Mouse (Mus musculus) kidney, embryonic 16.5 days (tissue): ENCODE results near the gene Tas2r143. TPM values are rescaled to one million over a fixed set of nuclear protein-coding genes. Genes with fewer than 3 reads are reported as not detected.

ENCODE experiments used
- ATAC-seq: fragments of 200-750 bp; cut with Nextera tagmentation; 2 replicates; pipeline ENCODE4 v1.8.0; 2017; ENCODE audit warnings: moderate TSS enrichment; ENCODE audit not compliant: low FRiP score, low TSS enrichment
- H3K27ac ChIP-seq: fragments of 300-500 bp; sonication (generic); 2 replicates; pipeline ENCODE4 v1.5.1; 2014; ENCODE audit warnings: low read length
- H3K27me3 ChIP-seq: fragments of 300-500 bp; sonication (generic); 2 replicates; pipeline ENCODE4 v1.6.1; 2014; ENCODE audit warnings: low read length, control low read depth, mixed read lengths; ENCODE audit not compliant: insufficient read depth
- H3K36me3 ChIP-seq: fragments of 300-500 bp; sonication (generic); 2 replicates; pipeline ENCODE4 v1.6.1; 2014; ENCODE audit warnings: low read length, control low read depth, mixed read lengths; ENCODE audit not compliant: insufficient read depth
- H3K4me1 ChIP-seq: fragments of 300-500 bp; sonication (generic); 2 replicates; pipeline ENCODE4 v1.6.1; 2014; ENCODE audit warnings: low read length, control low read depth, mixed read lengths; ENCODE audit not compliant: insufficient read depth
- H3K4me2 ChIP-seq: fragments of 300-500 bp; sonication (generic); replicated peaks from 2 replicates; pipeline ENCODE4 v1.6.1; 2014; ENCODE audit warnings: low read depth, low read length
- H3K4me3 ChIP-seq: fragments of 300-500 bp; sonication (generic); 2 replicates; pipeline ENCODE4 v1.5.1; 2014; ENCODE audit warnings: mild to moderate bottlenecking, low read length
- H3K9ac ChIP-seq: fragments of 300-500 bp; sonication (generic); replicated peaks from 2 replicates; pipeline ENCODE4 v1.6.1; 2014; ENCODE audit warnings: low read length
- H3K9me3 ChIP-seq: fragments of 300-500 bp; sonication (generic); 2 replicates; pipeline ENCODE4 v1.6.1; 2016; ENCODE audit warnings: low read length, control low read depth
- WGBS: fragments of 180-500 bp; shearing (Covaris S2); extraction: QIAGEN DNeasy Blood & Tissue Kit; methylation state at CpG from one replicate; pipeline ENCODE4 v1.1.7; 2014; 5-methylcytosine and 5-hydroxymethylcytosine counted together
- polyA plus RNA-seq: library from polyadenylated mRNA; unstranded; fragments of >200 nt; fragmentation: Nextera tagmentation; extraction: Ambion mirVana; gene quantifications from 2 replicates; pipeline ENCODE4 v1.2.1, GENCODE M21; 2015

Gene Tas2r143
- polyA plus RNA-seq, 1 experiment from 2014 or later, result not detected

- Histone ChIP-seq H3K27ac (no peak overlapping the region), H3K4me2 (no peak overlapping the region), H3K9me3 (no peaks in the 10 kb centered on the region), H3K4me3 (no peak overlapping the region), H3K9ac (no peak overlapping the region), H3K4me1 (peaks cover 15% of the 10 kb centered on the region), H3K36me3 (peaks cover 58% of the 10 kb centered on the region), H3K27me3 (no peaks in the 10 kb centered on the region)
- no peak for ATAC-seq
- WGBS, result 44% methylated on average over 6 of the region's 6 CpGs
Observed at GRCm38 (mm10) chr6:42357901-42358300, 42.1 kb upstream of the Tas2r143 start.

- Histone ChIP-seq H3K4me1 (peaks cover 6% of the 10 kb centered on the region), H3K4me2 (no peak overlapping the region), H3K27me3 (no peaks in the 10 kb centered on the region), H3K9ac (no peak overlapping the region), H3K9me3 (no peaks in the 10 kb centered on the region), H3K4me3 (no peak overlapping the region), H3K36me3 (peaks cover 53% of the 10 kb centered on the region), H3K27ac (no peak overlapping the region)
- no peak for ATAC-seq
- 93% methylated on average over 12 of the region's 12 CpGs for WGBS
Observed at GRCm38 (mm10) chr6:42358901-42359300, 41.1 kb upstream of the Tas2r143 start.

GRCm38 (mm10) chr6:42359364-42360147 lies 40.5 kb upstream of the Tas2r143 start:
- H3K27ac ChIP-seq, result no peak overlapping the region
- no peak overlapping the region for H3K4me3 ChIP-seq
- H3K9me3 ChIP-seq, result no peaks in the 10 kb centered on the region
- no peaks in the 10 kb centered on the region for H3K27me3 ChIP-seq
- 66% methylated on average over 9 of the region's 9 CpGs for WGBS
- H3K4me1 ChIP-seq, result no peaks in the 10 kb centered on the region
- no peak overlapping the region for H3K9ac ChIP-seq
- H3K4me2 ChIP-seq, result no peak overlapping the region
- no peak for ATAC-seq
- peaks cover 53% of the 10 kb centered on the region for H3K36me3 ChIP-seq

GRCm38 (mm10) chr6:42360231-42360840 lies 39.7 kb upstream of the Tas2r143 start:
- H3K9me3 ChIP-seq, result no peaks in the 10 kb centered on the region
- H3K4me1 ChIP-seq, result no peaks in the 10 kb centered on the region
- no peak overlapping the region for H3K9ac ChIP-seq
- H3K36me3 ChIP-seq, result peaks cover 53% of the 10 kb centered on the region
- no peak overlapping the region for H3K27ac ChIP-seq
- no peaks in the 10 kb centered on the region for H3K27me3 ChIP-seq
- 93% methylated on average over 6 of the region's 6 CpGs for WGBS
- ATAC-seq, result no peak
- no peak overlapping the region for H3K4me3 ChIP-seq
- no peak overlapping the region for H3K4me2 ChIP-seq

GRCm38 (mm10) chr6:42361041-42361895 lies 38.8 kb upstream of the Tas2r143 start:
- no peak for ATAC-seq
- no peaks in the 10 kb centered on the region for H3K9me3 ChIP-seq
- WGBS, result 87% methylated on average over 13 of the region's 13 CpGs
- no peaks in the 10 kb centered on the region for H3K4me1 ChIP-seq
- H3K36me3 ChIP-seq, result peaks cover 44% of the 10 kb centered on the region
- no peaks in the 10 kb centered on the region for H3K27me3 ChIP-seq
- H3K9ac ChIP-seq, result no peak overlapping the region
- H3K4me3 ChIP-seq, result no peak overlapping the region
- H3K27ac ChIP-seq, result no peak overlapping the region
- no peak overlapping the region for H3K4me2 ChIP-seq

- WGBS, result 75% methylated on average over 1 of the region's 1 CpGs
Observed at GRCm38 (mm10) chr6:42362074-42362473, 38.0 kb upstream of the Tas2r143 start.

DNA sequence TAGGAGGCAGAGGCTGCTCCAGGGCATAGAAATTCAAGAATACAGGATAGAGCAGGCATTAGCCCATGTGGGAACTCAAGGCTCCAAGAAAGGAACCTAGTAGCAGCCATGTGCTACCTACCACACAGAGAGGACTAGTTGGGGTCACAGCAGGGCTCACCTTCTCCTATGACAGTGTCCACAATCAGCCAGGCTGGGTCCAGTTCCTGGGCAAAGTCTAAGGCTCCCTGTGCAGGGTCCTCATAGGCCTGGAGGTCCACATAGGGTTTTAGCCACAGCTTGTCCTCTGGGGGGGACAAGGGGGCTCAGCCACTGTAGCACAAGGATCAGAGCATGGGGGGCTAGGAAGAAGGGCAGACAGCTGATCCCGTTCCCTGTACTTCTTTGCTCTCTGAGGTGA lies 37.5 kb upstream of the Tas2r143 start:
- ATAC-seq, result peak; percentile 33; the same call in 1 of the 2 replicates
- H3K4me1 ChIP-seq, result no peaks in the 10 kb centered on the region
- H3K9me3 ChIP-seq, result no peaks in the 10 kb centered on the region
- no peak overlapping the region for H3K4me3 ChIP-seq
- no peak overlapping the region for H3K4me2 ChIP-seq
- H3K27me3 ChIP-seq, result no peaks in the 10 kb centered on the region
- H3K9ac ChIP-seq, result no peak overlapping the region
- H3K27ac ChIP-seq, result no peak overlapping the region
- whole genome bisulfite sequencing, result 70% methylated on average over 1 of the region's 1 CpGs
- peaks cover 31% of the 10 kb centered on the region for H3K36me3 ChIP-seq

More at GRCm38 (mm10) chr6:42362074-42362473, 38.0 kb upstream of the Tas2r143 start:
- H3K4me2 ChIP-seq, result no peak overlapping the region
- peaks cover 36% of the 10 kb centered on the region for H3K36me3 ChIP-seq
- no peaks in the 10 kb centered on the region for H3K27me3 ChIP-seq
- no peak overlapping the region for H3K4me3 ChIP-seq
- H3K9me3 ChIP-seq, result no peaks in the 10 kb centered on the region
- H3K27ac ChIP-seq, result no peak overlapping the region
- no peak for ATAC-seq
- H3K4me1 ChIP-seq, result no peaks in the 10 kb centered on the region
- no peak overlapping the region for H3K9ac ChIP-seq

- peaks cover 27% of the 10 kb centered on the region for H3K36me3 ChIP-seq
- no peaks in the 10 kb centered on the region for H3K9me3 ChIP-seq
- WGBS, result 49% methylated on average over 3 of the region's 3 CpGs
- no peak overlapping the region for H3K27ac ChIP-seq
- no peak for ATAC-seq
- no peaks in the 10 kb centered on the region for H3K27me3 ChIP-seq
- H3K4me3 ChIP-seq, result no peak overlapping the region
- no peak overlapping the region for H3K9ac ChIP-seq
- H3K4me1 ChIP-seq, result no peaks in the 10 kb centered on the region
- no peak overlapping the region for H3K4me2 ChIP-seq
Observed at GRCm38 (mm10) chr6:42362974-42363373, 37.1 kb upstream of the Tas2r143 start.

DNA sequence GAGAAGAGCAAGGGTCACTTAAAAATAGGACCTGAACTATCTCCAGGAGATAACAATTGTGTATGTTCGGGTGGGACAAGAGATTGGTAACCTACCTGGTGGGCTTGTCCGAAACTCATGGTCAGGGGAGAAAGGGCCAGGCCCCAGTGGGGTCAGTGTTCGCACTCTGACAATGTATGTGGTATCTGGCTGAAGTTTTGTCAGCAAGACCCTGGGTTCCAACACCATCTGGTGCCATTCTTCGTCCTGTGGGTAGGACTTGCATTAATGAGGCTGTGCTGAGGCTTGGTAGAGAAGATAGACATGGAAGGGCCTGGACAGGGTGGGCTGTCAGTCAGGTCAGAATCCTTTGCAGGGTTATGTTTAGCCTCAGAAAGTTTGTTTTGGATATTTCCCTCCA lies 36.0 kb upstream of the Tas2r143 start:
- ATAC-seq, result no peak
- 85% methylated on average over 4 of the region's 4 CpGs for WGBS

More for the DNA sequence above, 36.0 kb upstream of the Tas2r143 start:
- H3K4me1 ChIP-seq, result no peaks in the 10 kb centered on the region
- H3K27me3 ChIP-seq, result no peaks in the 10 kb centered on the region
- H3K9me3 ChIP-seq, result no peaks in the 10 kb centered on the region
- H3K9ac ChIP-seq, result no peak overlapping the region
- no peak overlapping the region for H3K4me3 ChIP-seq
- no peak overlapping the region for H3K4me2 ChIP-seq
- H3K36me3 ChIP-seq, result peaks cover 21% of the 10 kb centered on the region
- H3K27ac ChIP-seq, result no peak overlapping the region
